Mouse (Mus musculus) C2C12 (cell line): ENCODE data around the gene Zfp661. TPM values are rescaled to one million over a fixed set of nuclear protein-coding genes. Genes with fewer than 3 reads are reported as not detected.
A peak's percentile ranks its signal among the peaks of the same experiment; 100 is the strongest.

Experiments used
- H3K27me3 ChIP-seq: one replicate; pipeline ENCODE4 v1.6.1; 2011; ENCODE audit not compliant: control insufficient read depth, insufficient read depth, insufficient read length
- H3K36me3 ChIP-seq: one replicate; pipeline ENCODE4 v1.6.1; 2011; ENCODE audit not compliant: control insufficient read depth, insufficient read depth
- H3K4me3 ChIP-seq: one replicate; pipeline ENCODE4 v1.5.1; 2011; ENCODE audit warnings: mild to moderate bottlenecking, control low read depth; ENCODE audit not compliant: poor library complexity, insufficient read depth, severe bottlenecking
- H3K79me2 ChIP-seq: one replicate; pipeline ENCODE4 v1.6.1; 2011; ENCODE audit not compliant: control insufficient read depth, insufficient read depth
- H3K79me3 ChIP-seq: one replicate; pipeline ENCODE4 v1.6.1; 2011; ENCODE audit warnings: low read depth, control low read depth
- H3ac ChIP-seq: one replicate; pipeline ENCODE3; 2011; ENCODE audit warnings: low read depth; ENCODE audit not compliant: control insufficient read depth, insufficient read length
- CEBPB ChIP-seq: IDR thresholded peaks from one replicate; pipeline ENCODE4 v1.6.1; 2011; ENCODE audit warnings: low read depth, mild to moderate bottlenecking, control low read depth, moderate library complexity
- CTCF ChIP-seq: IDR thresholded peaks from one replicate; pipeline ENCODE4 v1.5.1; 2011; ENCODE audit not compliant: control insufficient read depth, insufficient read depth, insufficient read length
- FOSL1 ChIP-seq: IDR thresholded peaks from one replicate; pipeline ENCODE4 v1.8.0; 2011; ENCODE audit warnings: mild to moderate bottlenecking, low read length; ENCODE audit not compliant: poor library complexity, insufficient read depth, severe bottlenecking
- MAX ChIP-seq: IDR thresholded peaks from one replicate; pipeline ENCODE4 v1.6.1; 2011; ENCODE audit warnings: mild to moderate bottlenecking, control low read depth
- MYOD1 ChIP-seq: IDR thresholded peaks from one replicate; pipeline ENCODE4 v1.6.1; 2011; ENCODE audit warnings: low read depth; ENCODE audit not compliant: control insufficient read depth, insufficient read length
- MYOG ChIP-seq: IDR thresholded peaks from one replicate; pipeline ENCODE4 v1.6.1; 2011; ENCODE audit not compliant: control insufficient read depth, insufficient read length; ENCODE audit errors: extremely low read depth
- USF1 ChIP-seq: IDR thresholded peaks from one replicate; pipeline ENCODE4 v1.6.1; 2011; ENCODE audit warnings: low read depth, mild to moderate bottlenecking, control low read depth, moderate library complexity
- polyA plus RNA-seq: library from polyadenylated mRNA; unstranded; fragments of >200 nt; fragmentation: generic; extraction: Trizol; gene quantifications from one replicate; pipeline ENCODE4 v1.2.1, GENCODE M21; 2012; ENCODE audit warnings: missing spikeins

The Zfp661 gene
- polyA plus RNA-seq, 1 experiment: 0.89 TPM

DNA sequence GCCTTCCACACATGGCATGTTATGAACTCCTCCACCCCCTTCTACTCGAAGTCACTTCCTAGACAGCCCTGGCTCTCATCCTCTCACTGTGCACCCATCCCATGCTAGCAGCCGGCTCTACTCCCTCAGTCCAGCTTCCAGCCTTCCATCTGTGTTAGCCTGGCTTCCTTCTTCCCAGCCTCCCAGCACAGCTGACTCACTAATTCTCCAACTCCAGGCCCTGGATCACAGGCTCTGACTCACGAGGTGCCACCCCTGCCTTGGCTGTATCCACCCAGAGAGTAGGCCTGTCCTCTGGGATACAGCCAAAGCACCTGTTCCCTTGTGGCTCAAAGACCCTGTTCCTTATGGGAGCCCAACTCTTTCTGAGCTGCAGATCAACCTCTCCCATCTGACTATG lies 49.3 kb downstream of the Zfp661 start:
- H3ac ChIP-seq: no peak overlapping the region
- no peaks in the 10 kb centered on the region for H3K79me2 ChIP-seq
- peaks cover 67% of the 10 kb centered on the region for H3K27me3 ChIP-seq

GRCm38 (mm10) chr2:127535363-127535762 lies 51.5 kb downstream of the Zfp661 start:
- Histone ChIP-seq H3K79me2 (no peaks in the 10 kb centered on the region), H3K4me3 (no peak overlapping the region), H3ac (no peak overlapping the region), H3K79me3 (no peaks in the 10 kb centered on the region), H3K27me3 (peaks cover 54% of the 10 kb centered on the region), H3K36me3 (no peaks in the 10 kb centered on the region)
- TF ChIP-seq CEBPB: no peak
- TF ChIP-seq MYOD1: no peak

More for the DNA sequence above, 49.3 kb downstream of the Zfp661 start:
- Histone ChIP-seq H3K4me3 (no peak overlapping the region), H3K79me3 (no peaks in the 10 kb centered on the region), H3K36me3 (no peaks in the 10 kb centered on the region)
- TF ChIP-seq MYOD1: no peak
- no peak for TF ChIP-seq FOSL1
- TF ChIP-seq MYOG: no peak
- TF ChIP-seq MAX: no peak
- TF ChIP-seq USF1: no peak
- no peak for TF ChIP-seq CTCF
- TF ChIP-seq CEBPB: no peak

DNA sequence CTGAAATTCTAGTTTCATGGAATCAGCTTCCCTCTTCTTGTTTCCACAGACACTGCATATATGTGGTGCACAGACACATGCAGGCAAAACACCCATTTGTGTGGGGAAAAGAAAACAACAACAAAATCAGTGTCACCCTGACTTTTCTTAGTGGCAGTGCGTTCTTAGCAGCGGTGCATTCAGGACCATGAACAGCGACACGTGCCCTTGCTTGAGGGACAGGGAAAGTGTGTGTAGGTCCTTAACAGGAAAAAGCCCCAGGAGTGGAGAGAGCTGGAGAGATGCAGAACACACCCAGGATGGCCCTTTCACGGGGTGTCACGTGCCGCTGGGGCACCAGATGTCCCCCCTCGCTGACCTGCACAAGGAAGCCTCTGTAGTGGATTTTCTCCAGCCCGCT lies 54.5 kb downstream of the Zfp661 start:
- H3K79me3 ChIP-seq: no peaks in the 10 kb centered on the region
- H3K79me2 ChIP-seq: no peaks in the 10 kb centered on the region
- no peak for TF ChIP-seq CTCF
- peak; percentile 26 for TF ChIP-seq MAX
- no peak for TF ChIP-seq CEBPB
- no peak for TF ChIP-seq MYOG
- TF ChIP-seq FOSL1: no peak
- TF ChIP-seq USF1: peak; percentile 56
- TF ChIP-seq MYOD1: no peak
- H3ac ChIP-seq: no peak overlapping the region
- H3K36me3 ChIP-seq: no peaks in the 10 kb centered on the region
- no peak overlapping the region for H3K4me3 ChIP-seq
- H3K27me3 ChIP-seq: peaks cover 40% of the 10 kb centered on the region

- no peak overlapping the region for H3ac ChIP-seq
- no peaks in the 10 kb centered on the region for H3K79me3 ChIP-seq
- no peaks in the 10 kb centered on the region for H3K36me3 ChIP-seq
- no peaks in the 10 kb centered on the region for H3K79me2 ChIP-seq
- H3K27me3 ChIP-seq: peaks cover 32% of the 10 kb centered on the region
- H3K4me3 ChIP-seq: no peak overlapping the region
- TF ChIP-seq MYOD1 (no peak), CTCF (no peak), USF1 (no peak), CEBPB (no peak), MYOG (no peak), MAX (no peak)
These were observed 55.3 kb downstream of the Zfp661 start for GRCm38 (mm10) chr2:127531592-127531991.

DNA sequence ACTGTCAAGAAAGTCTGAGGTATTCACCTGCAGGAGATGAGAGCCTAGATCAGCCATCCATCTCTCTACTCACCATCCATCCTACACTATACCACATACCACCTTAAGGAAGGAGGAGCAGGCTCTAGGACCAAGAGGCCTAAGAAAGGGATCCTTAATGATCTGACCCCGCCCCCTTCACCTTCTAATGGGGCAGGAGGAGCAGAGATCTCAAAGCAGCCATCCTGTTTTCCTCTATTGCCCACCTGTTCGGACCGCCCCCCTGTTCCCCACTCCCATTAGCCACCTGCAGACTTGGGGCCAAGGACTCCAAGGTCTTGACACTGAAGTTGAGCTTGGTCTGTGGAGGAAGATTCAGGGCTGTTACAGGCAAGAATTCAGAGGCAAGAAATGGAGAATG lies 56.5 kb downstream of the Zfp661 start:
- no peaks in the 10 kb centered on the region for H3K36me3 ChIP-seq
- H3K4me3 ChIP-seq: no peak overlapping the region
- no peak for TF ChIP-seq USF1
- TF ChIP-seq FOSL1: no peak
- TF ChIP-seq MAX: no peak
- TF ChIP-seq CEBPB: no peak
- TF ChIP-seq MYOD1: no peak
- no peak for TF ChIP-seq MYOG
- TF ChIP-seq CTCF: no peak
- H3K27me3 ChIP-seq: peaks cover 25% of the 10 kb centered on the region
- H3K79me3 ChIP-seq: no peaks in the 10 kb centered on the region
- H3ac ChIP-seq: no peak overlapping the region
- no peaks in the 10 kb centered on the region for H3K79me2 ChIP-seq

DNA sequence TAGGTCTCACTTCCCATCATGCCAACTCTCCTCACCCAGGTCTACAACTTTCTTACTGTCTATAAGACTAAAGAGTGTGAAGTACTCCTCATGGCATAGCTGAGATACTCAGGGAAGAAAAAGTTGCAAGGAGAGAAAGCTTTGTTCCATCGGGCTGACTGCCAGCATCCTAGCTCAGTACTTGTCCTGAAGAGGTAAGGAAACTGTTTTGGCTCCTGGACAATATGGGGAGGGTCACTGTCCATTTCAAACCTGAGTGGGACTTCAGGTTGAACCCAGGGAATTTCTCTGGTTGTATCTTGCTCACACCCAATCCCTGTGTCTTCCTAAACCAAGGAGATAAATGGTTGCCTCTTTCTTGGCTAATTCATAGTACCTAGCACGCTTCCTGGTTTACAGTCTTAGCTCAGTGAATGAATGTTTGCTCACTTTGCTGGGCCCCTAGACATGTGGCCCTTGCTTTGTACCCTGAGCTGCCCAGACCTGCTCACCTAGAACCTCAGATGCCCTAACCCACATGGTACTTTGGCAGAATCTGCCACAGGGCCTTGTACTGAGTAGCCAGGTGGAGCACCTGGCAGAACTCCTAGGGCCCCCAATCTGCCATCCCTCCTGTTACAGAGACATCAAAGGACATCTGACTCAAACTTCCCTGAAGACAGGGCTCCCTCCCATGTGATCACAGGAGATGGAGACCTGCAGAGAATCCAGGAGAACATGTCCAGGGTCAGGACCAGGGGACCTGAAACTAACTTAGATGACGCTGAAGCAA lies 61.7 kb downstream of the Zfp661 start:
- Histone ChIP-seq H3K27me3 (peaks cover 43% of the 10 kb centered on the region), H3K79me3 (no peaks in the 10 kb centered on the region), H3K36me3 (no peaks in the 10 kb centered on the region), H3K4me3 (no peak overlapping the region), H3ac (no peak overlapping the region), H3K79me2 (no peaks in the 10 kb centered on the region)
- TF ChIP-seq USF1: no peak
- TF ChIP-seq MYOG: no peak
- TF ChIP-seq MYOD1: no peak

Other genes with a start within 250 kb of the Zfp661 start
- gene Astl, start 248.5 kb downstream of the Zfp661 start, polyA plus RNA-seq: not detected
- gene Adra2b, start 223.9 kb downstream of the Zfp661 start, polyA plus RNA-seq: not detected
- gene Gpat2, start 161.9 kb downstream of the Zfp661 start, polyA plus RNA-seq: 0.02 TPM
- gene Fahd2a, start 142.5 kb downstream of the Zfp661 start, polyA plus RNA-seq: 2.6 TPM
- gene Kcnip3, start 65.0 kb downstream of the Zfp661 start, polyA plus RNA-seq: 0.33 TPM
- not detected for gene Prom2, start 45.6 kb downstream of the Zfp661 start, polyA plus RNA-seq
- gene Mrps5, start 128 bp upstream of the Zfp661 start, polyA plus RNA-seq: 66.1 TPM
- gene Mal, start 69.6 kb upstream of the Zfp661 start, polyA plus RNA-seq: 0.12 TPM
- not detected for gene Mall, start 142.8 kb upstream of the Zfp661 start, polyA plus RNA-seq
- 16.4 TPM for gene Nphp1, start 201.8 kb upstream of the Zfp661 start, polyA plus RNA-seq
- 41.3 TPM for gene Mtln, start 205.4 kb upstream of the Zfp661 start, polyA plus RNA-seq
- 10.0 TPM for gene Bub1, start 244.8 kb upstream of the Zfp661 start, polyA plus RNA-seq